Mouse (Mus musculus): Measurements from ENCODE around the gene Slc38a7.

GRCm38 (mm10) chr8:95802231-95802630 lies 51.1 kb downstream of the Slc38a7 start:
- TF ChIP-seq GATA1 (IDR thresholded peaks at IDR 0.05; ENCODE audit: low read length): no peak
- no peak for TF ChIP-seq TAL1 (IDR thresholded peaks at IDR 0.05; ENCODE audit: low read length)

Data from erythroblast, embryonic 14.5 days (primary cell).